Mouse (Mus musculus) forebrain, embryonic 14.5 days (tissue): Measurements from ENCODE around the gene Tomm6. TPM values are rescaled to one million over a fixed set of nuclear protein-coding genes. Genes with fewer than 3 reads are reported as not detected.

Source experiments
- ATAC-seq: fragments of 200-750 bp; cut with Nextera tagmentation; 2 replicates; pipeline ENCODE4 v1.8.0; 2017; ENCODE audit warnings: mild to moderate bottlenecking, moderate library complexity
- DNase-seq: peaks from one replicate; pipeline ENCODE4 v3.0.0-alpha.2; 2015; ENCODE audit warnings: low spot score
- H3K27ac ChIP-seq: fragments of 300-500 bp; sonication (generic); 2 replicates; pipeline ENCODE4 v1.5.1; 2014; ENCODE audit warnings: low read depth, mild to moderate bottlenecking, control low read depth, low read length, moderate library complexity
- H3K27me3 ChIP-seq: fragments of 300-500 bp; sonication (generic); replicated peaks from 2 replicates; pipeline ENCODE4 v1.6.1; 2014; ENCODE audit warnings: low read length, control low read depth, mixed read lengths; ENCODE audit not compliant: control insufficient read depth, insufficient read depth
- H3K36me3 ChIP-seq: fragments of 300-500 bp; sonication (generic); 2 replicates; pipeline ENCODE4 v1.6.1; 2014; ENCODE audit warnings: low read length, control low read depth; ENCODE audit not compliant: control insufficient read depth, insufficient read depth
- H3K4me1 ChIP-seq: fragments of 300-500 bp; sonication (generic); 2 replicates; pipeline ENCODE4 v1.6.1; 2014; ENCODE audit warnings: antibody characterized with exemption, low read length, control low read depth; ENCODE audit not compliant: control insufficient read depth, insufficient read depth
- H3K4me2 ChIP-seq: fragments of 300-500 bp; sonication (generic); 2 replicates; pipeline ENCODE4 v1.6.1; 2014; ENCODE audit warnings: mild to moderate bottlenecking, control low read depth, low read length
- H3K4me3 ChIP-seq: fragments of 300-500 bp; sonication (generic); 2 replicates; pipeline ENCODE4 v1.5.1; 2014; ENCODE audit warnings: low read depth, low read length, control low read depth
- H3K9ac ChIP-seq: fragments of 300-500 bp; sonication (generic); 2 replicates; pipeline ENCODE4 v1.6.1; 2014; ENCODE audit warnings: mild to moderate bottlenecking, low read length, control low read depth, moderate library complexity
- H3K9me3 ChIP-seq: fragments of 300-500 bp; sonication (generic); replicated peaks from 2 replicates; pipeline ENCODE4 v1.6.1; 2016; ENCODE audit warnings: low read length, control low read depth, mixed read lengths; ENCODE audit not compliant: control insufficient read depth
- WGBS: fragments of 180-500 bp; shearing (Covaris S2); extraction: QIAGEN DNeasy Blood & Tissue Kit; methylation state at CpG from one replicate; pipeline ENCODE4 v1.1.7; 2014; 5-methylcytosine and 5-hydroxymethylcytosine counted together
- polyA plus RNA-seq: library from polyadenylated mRNA; unstranded; fragments of >200 nt; fragmentation: Nextera tagmentation; extraction: Ambion mirVana; gene quantifications from 2 replicates; pipeline ENCODE4 v1.2.1, GENCODE M21; 2014

The Tomm6 gene
- polyA plus RNA-seq, result 309 and 324 TPM in 2 replicates

DNA sequence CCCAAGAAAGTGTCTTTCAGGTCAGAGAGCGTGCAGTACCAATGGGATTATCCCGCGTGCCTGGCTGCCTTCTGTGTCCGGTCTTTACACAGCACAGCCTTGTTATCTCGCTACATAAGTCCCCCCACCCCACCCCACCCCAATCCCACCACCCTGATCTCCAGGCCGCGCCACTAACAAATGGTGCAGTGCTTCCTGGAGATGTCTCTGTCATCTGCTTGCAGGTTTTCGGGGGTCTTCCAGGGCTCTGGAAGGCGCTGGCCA is at the start of gene Tomm6:
Gene Tomm6, minus strand, starts transcription at position 43 of the 264 bp plus-strand sequence.
- Histone ChIP-seq H3K27ac (peak within 1 kb of the TSS; percentile 75), H3K4me1 (peaks cover 12% of the 10 kb centered on the region), H3K4me3 (peak within 1 kb of the TSS; percentile 81), H3K27me3 (no peaks in the 10 kb centered on the region), H3K9me3 (no peaks in the 10 kb centered on the region), H3K9ac (peak within 1 kb of the TSS; percentile 85), H3K36me3 (peaks cover 20% of the 10 kb centered on the region), H3K4me2 (peak within 1 kb of the TSS; percentile 96)
- 2% methylated on average over 9 of the region's 9 CpGs for WGBS
- ATAC-seq (no peak), DNase-seq (no peak)

DNA sequence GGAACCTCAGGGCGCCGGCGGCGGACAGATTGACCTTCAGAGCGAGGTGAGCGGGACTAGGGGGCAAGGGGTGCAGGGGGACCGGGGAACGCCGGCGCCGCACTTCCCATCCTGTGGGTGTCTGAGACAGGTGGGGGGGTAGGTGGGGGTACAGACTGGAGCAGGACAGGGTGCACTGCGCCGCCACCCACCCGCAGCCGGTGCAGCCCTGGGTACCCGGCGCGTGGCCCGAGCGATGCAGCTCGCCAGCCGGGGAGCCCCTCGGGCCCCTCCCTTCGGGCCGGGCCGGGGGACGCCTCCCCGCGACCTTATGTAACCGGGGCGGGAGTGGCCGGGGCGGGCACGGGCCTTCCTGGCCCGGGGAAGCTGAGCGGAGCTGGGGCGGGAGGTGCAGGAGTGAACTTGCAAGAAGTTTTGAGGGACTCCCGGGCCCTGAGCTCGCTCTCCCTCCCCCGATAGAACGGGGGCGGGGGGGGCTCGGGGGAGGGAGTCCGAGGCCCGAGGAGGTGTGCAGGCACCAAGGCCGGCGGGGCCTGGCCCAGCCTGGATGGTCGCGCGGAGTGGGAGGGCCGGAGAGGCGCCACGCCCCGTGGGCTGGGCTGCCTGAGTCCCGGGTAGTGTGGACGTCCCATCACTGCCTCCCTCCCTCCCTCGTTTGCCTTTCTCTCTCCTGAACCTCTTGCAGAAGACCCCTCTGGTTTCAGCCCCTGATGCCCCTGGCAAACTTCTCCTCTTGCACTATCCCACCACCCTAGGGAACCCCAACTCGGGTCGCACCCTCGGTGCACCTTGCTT is 49.3 kb upstream of the Tomm6 start:
- no peak overlapping the region for H3K27ac ChIP-seq

DNA sequence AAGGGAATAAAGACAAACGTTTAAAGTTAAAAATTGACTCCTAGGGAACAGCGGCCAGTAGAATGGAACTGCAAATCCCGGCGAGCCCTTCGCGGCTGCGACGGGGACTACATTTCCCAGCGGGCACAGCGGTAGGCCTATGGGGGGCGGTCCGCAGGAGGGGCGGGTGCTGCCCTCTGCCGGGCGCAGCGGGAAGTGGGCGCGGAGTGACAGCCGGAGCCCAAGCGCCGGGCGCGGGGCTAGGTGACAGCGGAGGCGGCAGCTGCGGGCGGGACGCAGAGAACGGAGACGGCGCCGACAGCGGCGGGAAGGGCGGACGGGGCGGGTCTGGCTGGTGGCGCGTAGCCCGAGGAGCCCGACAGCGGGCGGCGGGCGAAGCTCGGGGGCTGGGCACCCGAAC is 48.7 kb upstream of the Tomm6 start, which contains the start of gene Tfeb:
Gene Tfeb, plus strand, starts transcription at position 175 of the 400 bp plus-strand sequence.
- Histone ChIP-seq H3K27me3 (peaks cover 28% of the 10 kb centered on the region), H3K9ac (peak within 1 kb of the TSS; percentile 58), H3K4me2 (peak within 1 kb of the TSS; percentile 95), H3K36me3 (no peaks in the 10 kb centered on the region), H3K27ac (no peak within 1 kb of the TSS), H3K9me3 (no peaks in the 10 kb centered on the region), H3K4me1 (peaks cover 2% of the 10 kb centered on the region), H3K4me3 (peak within 1 kb of the TSS; percentile 53)
- under 1% methylated on average over 45 of the region's 47 CpGs for WGBS
- ATAC-seq, result peak; percentile 93
- DNase-seq, result peak; percentile 95

More for the DNA sequence above, 49.3 kb upstream of the Tomm6 start:
- Histone ChIP-seq H3K27me3 (peaks cover 28% of the 10 kb centered on the region), H3K4me2 (peak overlapping the region; percentile 95), H3K4me3 (peak overlapping the region; percentile 53), H3K9ac (peak overlapping the region; percentile 58), H3K36me3 (no peaks in the 10 kb centered on the region), H3K9me3 (no peaks in the 10 kb centered on the region), H3K4me1 (peaks cover 2% of the 10 kb centered on the region)
- peak; percentile 40 for DNase-seq
- 2% methylated on average over 34 of the region's 60 CpGs for WGBS
- peak; percentile 75 for ATAC-seq

DNA sequence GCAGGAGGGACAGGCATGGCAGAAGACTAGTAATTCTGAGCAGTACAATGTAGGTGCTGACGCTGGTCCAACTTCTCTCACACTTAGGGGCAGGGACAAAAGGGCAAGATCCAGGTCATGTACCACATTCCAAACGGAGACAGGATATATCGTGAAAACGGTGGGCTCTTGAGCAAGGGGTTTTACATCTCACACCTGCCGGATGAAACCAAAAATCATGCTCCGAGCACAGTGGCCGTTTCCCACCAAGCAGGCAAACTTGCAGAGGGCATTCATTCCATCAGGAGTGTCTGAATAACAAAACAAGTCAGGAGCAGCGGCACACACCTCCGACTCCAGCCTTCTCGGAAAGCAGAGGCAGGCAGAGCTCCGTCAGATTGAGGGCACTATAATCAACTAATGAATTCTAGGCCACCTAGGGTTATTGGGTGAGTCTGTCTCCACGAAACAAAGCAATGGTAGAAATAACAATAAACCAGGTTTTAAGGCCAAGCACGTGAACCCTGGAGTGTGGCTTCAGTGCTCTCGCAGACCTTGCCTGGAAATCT is 47.4 kb upstream of the Tomm6 start:
- H3K9ac ChIP-seq, result no peak overlapping the region
- WGBS, result 79% methylated on average over 14 of the region's 14 CpGs
- no peak overlapping the region for H3K4me2 ChIP-seq
- H3K4me1 ChIP-seq, result peaks cover 2% of the 10 kb centered on the region
- no peak for ATAC-seq
- H3K27me3 ChIP-seq, result peaks cover 28% of the 10 kb centered on the region
- H3K36me3 ChIP-seq, result no peaks in the 10 kb centered on the region
- H3K9me3 ChIP-seq, result no peaks in the 10 kb centered on the region
- no peak overlapping the region for H3K4me3 ChIP-seq
- no peak for DNase-seq
- H3K27ac ChIP-seq, result no peak overlapping the region

DNA sequence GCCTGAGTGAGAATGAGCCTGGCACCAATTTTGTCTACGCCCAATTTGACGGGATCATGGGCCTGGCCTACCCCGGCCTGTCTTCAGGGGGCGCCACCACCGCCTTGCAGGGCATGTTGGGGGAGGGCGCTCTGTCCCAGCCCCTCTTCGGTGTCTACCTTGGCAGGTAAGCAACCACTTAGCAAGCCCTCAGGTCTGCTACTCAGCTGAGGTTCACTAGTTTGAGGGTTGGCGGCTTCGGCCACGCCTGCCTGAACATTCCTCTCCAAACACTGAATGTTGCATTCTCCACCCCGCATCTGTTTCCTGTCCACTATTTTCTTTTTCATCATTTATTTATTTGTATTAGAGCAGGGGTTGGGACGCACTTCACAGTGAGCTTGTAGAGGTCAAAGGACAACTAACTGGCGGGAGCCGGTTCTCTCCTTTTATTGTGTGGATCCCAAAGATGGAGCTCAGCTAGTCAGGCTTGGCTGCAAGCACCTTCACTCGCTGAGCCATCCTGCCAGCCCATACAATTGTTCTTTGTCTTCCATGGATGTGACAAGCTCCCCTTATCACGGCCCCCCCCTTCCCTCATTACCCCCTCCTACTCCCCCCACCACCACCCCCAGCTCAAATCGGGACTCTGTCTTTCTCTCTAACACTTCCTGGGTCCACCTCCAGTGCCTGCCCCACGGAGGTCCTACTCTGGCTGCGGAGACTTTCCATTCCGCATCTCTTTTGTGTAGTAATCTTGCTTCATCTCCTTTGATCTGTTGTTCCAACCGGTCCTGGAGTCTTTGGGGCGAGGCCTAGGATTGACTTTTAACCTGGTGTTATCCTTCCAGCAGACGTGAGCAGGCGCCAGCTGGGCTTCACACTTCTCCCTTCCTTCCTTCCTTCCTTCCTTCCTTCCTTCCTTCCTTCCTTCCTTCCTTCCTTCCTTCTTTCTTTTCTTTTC is 42.7 kb upstream of the Tomm6 start:
- no peak for ATAC-seq
- no peak overlapping the region for H3K4me3 ChIP-seq
- no peak overlapping the region for H3K27ac ChIP-seq
- no peak for DNase-seq
- H3K9me3 ChIP-seq, result no peaks in the 10 kb centered on the region
- H3K36me3 ChIP-seq, result no peaks in the 10 kb centered on the region
- H3K4me1 ChIP-seq, result no peaks in the 10 kb centered on the region
- H3K4me2 ChIP-seq, result no peak overlapping the region
- H3K9ac ChIP-seq, result no peak overlapping the region
- WGBS, result 51% methylated on average over 24 of the region's 24 CpGs
- H3K27me3 ChIP-seq, result no peaks in the 10 kb centered on the region

DNA sequence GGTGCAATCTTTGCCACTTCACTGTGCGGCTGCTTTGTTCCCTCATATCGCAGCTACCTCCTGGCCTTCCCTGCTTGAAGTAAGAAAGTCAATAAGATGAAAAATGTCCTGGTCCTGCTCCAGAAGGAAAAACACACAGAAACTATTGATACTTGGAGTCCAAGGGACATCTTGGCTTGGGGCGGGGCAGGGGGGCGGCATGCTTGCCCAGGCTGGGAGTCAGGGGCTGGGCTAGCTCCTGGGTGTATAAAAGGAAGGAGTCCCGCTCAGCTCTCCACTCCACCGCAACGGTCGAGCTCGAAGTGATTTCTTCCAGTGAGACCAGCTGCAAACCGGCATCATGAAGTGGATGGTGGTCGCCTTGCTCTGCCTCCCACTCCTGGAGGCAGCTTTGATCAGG is 38.4 kb upstream of the Tomm6 start, which contains the start of gene Pgc:
Gene Pgc, plus strand, starts transcription at position 277 of the 400 bp plus-strand sequence.
- H3K27me3 ChIP-seq, result no peaks in the 10 kb centered on the region
- no peak within 1 kb of the TSS for H3K4me2 ChIP-seq
- DNase-seq, result no peak
- H3K4me3 ChIP-seq, result no peak within 1 kb of the TSS
- no peak within 1 kb of the TSS for H3K9ac ChIP-seq
- H3K36me3 ChIP-seq, result no peaks in the 10 kb centered on the region
- 85% methylated on average over 11 of the region's 11 CpGs for WGBS
- H3K27ac ChIP-seq, result no peak within 1 kb of the TSS
- H3K4me1 ChIP-seq, result no peaks in the 10 kb centered on the region
- ATAC-seq, result no peak
- H3K9me3 ChIP-seq, result no peaks in the 10 kb centered on the region

DNA sequence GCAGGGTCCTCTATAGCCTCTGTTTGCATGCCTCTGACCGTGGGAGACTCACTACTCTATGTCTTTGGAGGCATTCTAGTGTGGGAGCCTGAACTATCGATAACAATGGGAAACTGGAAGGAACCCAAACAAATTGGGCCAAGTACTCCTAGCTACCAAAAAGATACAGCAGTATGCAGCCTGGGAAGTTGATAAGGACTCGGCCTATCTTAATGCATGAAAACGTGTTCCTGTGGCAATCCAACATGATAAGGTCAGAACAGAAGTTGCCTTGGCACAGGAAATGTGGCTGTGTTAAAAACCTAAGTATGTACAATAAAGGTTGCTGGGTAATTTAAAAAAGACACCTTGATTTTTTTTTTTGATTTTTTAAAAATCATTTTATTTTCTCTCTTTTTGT is 33.0 kb upstream of the Tomm6 start:
- Histone ChIP-seq H3K4me2 (no peak overlapping the region), H3K27ac (no peak overlapping the region), H3K36me3 (no peaks in the 10 kb centered on the region), H3K4me3 (no peak overlapping the region), H3K9ac (no peak overlapping the region), H3K4me1 (no peaks in the 10 kb centered on the region), H3K9me3 (no peaks in the 10 kb centered on the region), H3K27me3 (no peaks in the 10 kb centered on the region)
- ATAC-seq (no peak), DNase-seq (no peak)
- WGBS, result 90% methylated on average over 4 of the region's 4 CpGs

DNA sequence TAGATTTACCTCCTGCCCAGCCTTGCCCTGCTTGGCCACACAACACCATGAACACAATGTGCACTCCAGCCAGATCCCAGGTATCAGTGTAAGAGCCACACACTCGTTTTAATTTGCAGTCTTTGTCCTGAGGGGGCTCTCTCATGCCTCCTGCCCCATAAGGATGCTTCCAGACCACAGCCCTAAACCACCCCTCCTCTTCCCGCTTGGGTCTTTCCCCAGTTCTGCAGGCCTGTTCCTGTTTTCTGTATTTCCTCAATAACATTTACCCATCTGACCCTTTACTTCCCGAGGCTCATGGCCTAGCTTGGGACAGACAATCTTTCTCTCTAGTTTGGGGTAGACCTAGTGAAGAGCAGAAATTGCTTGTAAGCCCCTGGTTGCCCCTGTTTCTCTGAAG is 26.9 kb upstream of the Tomm6 start:
- H3K27ac ChIP-seq, result no peak overlapping the region
- DNase-seq (no peak), ATAC-seq (no peak)
- no peak overlapping the region for H3K4me3 ChIP-seq
- no peaks in the 10 kb centered on the region for H3K27me3 ChIP-seq
- 67% methylated on average over 3 of the region's 3 CpGs for WGBS
- H3K4me2 ChIP-seq, result no peak overlapping the region
- no peaks in the 10 kb centered on the region for H3K4me1 ChIP-seq
- H3K36me3 ChIP-seq, result no peaks in the 10 kb centered on the region
- H3K9ac ChIP-seq, result no peak overlapping the region
- no peaks in the 10 kb centered on the region for H3K9me3 ChIP-seq
